Mouse (Mus musculus) adipose tissue, adult 10 weeks (tissue): Measurements from ENCODE around the gene Card6. TPM values are rescaled to one million over a fixed set of nuclear protein-coding genes. Genes with fewer than 3 reads are reported as not detected.

Source experiments
- polyA plus RNA-seq: library from polyadenylated mRNA; stranded (reverse); fragments of 350-450 nt; fragmentation: Illumina TruSeq; extraction: RNeasy Lipid Tissue Mini Kit (QIAGEN cat#74804); gene quantifications from one replicate; pipeline ENCODE4 v1.2.3, GENCODE M21; 2014; ENCODE audit warnings: low read depth, low replicate concordance

Gene Card6
- polyA plus RNA-seq: 5.5 TPM

DNA sequence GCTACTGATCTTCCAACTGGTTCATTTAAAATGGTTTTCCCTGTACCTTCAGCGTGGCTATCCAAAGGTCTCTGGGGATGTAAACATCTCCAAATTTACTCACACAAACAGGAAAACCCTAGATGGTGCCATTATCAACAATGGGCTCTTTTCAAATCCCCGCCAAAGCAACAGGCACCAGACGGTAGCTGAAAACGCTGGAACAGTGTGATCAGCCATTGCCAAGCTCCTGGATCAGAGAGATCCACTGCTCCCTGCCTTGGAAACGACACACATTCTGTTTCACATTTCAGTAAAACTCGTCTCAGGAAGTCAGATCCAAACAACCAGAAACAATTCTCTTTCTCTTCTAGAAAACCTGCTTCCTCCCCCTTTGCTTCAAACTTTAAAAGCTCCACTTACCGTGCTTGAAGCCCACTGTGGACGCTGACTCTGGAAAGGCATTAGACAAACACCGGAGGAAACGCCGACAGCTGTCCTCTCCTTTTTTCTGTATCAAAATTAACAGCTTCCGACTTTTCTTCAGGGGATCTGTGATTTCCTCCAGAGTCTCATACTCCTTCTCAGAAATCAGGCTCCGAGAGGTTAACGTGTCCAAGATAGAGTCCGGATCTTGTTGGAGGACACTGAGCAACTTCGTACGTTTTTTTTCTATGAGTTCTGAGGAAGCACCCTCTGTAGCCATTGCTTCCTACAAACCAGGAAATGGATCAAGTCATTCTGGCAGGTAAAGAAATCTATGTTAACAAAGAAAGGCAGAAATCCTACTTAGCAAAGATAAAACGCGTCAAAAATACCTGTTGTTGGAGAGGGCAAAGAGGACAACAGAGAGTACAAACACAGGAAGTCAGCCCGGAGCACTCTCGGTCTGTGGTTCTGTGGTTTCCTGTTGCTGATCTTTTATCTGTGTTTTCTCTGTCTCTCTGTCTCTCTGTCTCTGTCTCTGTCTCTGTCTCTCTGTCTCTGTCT lies at the start of gene Card6:
Gene Card6 (minus strand): TSS at position 854 of the 969 bp plus-strand sequence.

DNA sequence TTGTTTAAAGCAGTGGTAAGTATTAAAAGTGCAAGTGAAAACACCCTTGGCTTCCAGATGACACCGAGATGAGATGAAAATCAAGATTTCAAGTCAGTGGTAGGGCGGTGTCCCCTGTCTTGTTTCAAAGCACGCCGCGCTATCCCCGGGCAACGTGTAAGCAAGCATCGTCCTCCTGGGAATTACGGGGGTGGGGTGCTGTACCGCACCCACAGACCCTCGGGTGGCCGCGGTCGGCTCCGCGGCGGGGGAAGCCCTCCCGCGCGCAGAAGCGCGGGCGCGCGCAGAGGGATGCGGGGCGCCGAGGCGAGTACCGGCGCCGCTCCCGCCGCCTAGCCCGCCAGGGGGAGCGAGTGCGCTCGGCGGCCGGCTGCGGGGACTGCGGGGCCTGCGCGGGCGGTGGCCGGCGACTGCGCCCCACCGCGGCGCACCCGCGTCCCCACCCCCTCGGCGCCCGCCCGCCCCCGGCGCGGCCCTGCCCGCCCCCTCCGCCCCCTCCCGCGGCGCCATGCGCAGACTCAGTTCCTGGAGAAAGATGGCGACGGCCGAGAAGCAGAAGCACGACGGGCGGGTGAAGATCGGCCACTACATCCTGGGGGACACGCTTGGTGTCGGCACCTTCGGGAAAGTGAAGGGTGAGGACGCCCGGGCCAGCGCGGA lies 35.2 kb upstream of the Card6 start, which contains the start of gene Prkaa1:
Gene Prkaa1 (plus strand): TSS at position 501 of the 660 bp plus-strand sequence.

DNA sequence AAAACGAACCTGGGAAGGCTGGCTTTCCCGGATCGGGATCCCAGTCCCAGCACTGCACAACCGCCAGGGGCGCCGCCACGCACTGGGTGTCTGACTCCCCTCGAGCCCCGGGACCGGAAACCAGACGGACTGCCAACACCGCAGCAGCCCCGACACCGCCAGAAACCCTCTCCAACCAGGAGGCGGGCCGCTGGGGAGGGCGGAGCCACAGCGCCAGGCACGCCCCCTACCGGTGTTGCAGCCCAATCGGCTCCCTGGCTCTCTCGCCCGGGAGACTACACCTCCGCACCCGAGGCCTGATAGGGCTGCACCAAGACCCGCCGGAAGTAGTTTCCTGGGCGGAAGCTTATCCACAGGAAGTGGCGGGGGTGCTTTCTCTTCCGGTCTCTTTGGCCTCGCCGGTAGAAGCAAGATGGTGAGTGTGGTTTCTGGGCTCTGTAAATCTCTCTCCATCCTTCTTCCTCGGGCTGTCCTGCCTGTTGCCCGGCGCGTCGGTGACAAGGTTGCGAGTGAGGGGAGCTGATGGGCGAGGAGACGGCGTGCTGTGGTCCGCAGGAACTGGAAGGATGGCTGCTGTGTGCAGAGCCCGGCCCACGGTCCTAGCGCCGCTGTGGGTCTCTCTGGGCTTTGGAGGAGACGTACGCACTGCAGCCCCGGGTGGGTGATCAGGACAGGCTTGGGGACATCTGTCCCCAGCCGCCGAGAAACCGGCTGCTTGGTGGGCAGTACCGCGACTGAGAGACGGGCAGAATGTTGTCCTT lies 8.1 kb upstream of the Card6 start, which contains the start of gene Rpl37:
Gene Rpl37 (plus strand): TSS at position 376 of the 761 bp plus-strand sequence.

DNA sequence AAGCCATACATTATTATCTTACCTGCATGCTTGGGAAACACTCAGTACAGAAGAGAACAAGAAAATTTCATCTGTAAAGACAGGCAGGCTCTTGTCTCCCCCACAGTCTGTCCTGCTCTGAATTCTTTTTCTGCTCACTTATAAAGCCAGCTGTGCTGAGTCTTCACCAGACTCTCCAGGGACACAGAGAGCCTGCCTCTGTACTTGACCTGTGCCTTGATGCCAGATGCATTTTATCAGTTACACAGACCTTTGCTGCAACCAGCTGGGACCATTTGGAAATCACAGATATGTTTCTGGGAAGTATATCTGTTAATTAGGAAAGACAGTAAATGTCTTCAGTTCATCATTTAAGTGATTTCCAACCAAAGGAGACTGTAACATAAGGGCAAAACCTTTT lies 44.7 kb downstream of the Card6 start, which contains the start of gene C7:
Gene C7 (minus strand): TSS at position 106 of the 400 bp plus-strand sequence.

Other genes with a start within 250 kb of the Card6 start
- gene Mroh2b, start 209.8 kb downstream of the Card6 start, polyA plus RNA-seq: 10.4 TPM
- gene C7, start 44.8 kb downstream of the Card6 start, polyA plus RNA-seq: 142 TPM
- gene Rpl37, start 8.1 kb upstream of the Card6 start, polyA plus RNA-seq: 1,125 TPM
- gene Prkaa1, start 35.3 kb upstream of the Card6 start, polyA plus RNA-seq: 19.5 TPM
- gene Ttc33, start 77.0 kb upstream of the Card6 start, polyA plus RNA-seq: 34.5 TPM
- gene Ptger4, start 135.6 kb upstream of the Card6 start, polyA plus RNA-seq: 5.5 TPM